Mouse (Mus musculus): Measurements from ENCODE around the gene Mid1.
"Not testable (repeated sequence)": the region's sequence is repeated elsewhere in the genome, so short reads cannot be mapped to it uniquely, and the experiment has no call there.

The Mid1 gene

DNA sequence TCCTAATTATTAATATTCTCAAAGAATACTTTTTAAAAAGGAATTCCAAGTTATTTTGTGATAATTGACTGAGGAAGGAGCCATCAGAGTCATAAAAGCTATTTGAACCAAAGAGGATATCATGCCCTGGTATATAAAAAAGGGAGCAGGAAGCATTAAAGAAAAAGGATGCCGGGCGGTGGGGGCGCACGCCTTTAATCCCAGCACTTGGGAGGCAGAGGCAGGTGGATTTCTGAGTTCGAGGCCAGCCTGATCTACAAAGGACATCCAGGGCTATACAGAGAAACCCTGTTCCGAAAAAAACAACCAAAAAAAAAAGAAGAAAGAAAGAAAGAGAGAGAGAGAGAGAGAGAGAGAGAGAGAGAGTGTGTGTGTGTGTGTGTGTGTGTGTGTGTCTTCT is 286.6 kb downstream of the Mid1 start:
- DNase-seq (ENCODE audit: low spot score in 2 of 2): peak in 1 of 2 experiments; percentile 0

DNA sequence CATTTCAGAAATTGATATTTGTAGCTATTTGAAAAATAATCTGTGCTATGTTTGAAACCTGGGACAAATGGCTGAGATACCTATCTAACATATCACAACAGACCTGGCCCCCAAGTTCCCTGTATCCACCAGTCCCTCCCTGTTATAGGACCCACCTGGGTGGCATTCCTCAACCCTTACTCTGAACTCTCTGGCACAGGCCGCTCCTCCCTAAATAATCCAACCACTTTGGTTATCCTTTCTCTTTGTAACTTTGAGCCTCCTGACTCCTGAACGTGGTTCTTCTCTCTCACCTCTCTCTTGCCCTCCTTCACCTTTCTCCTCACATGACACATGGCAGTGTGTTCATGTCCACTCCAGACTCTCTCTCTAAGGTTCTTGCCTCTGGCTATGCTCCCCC is 287.1 kb downstream of the Mid1 start:
- DNase-seq (ENCODE audit: low spot score in 2 of 2): peak; percentile 1 to 12

DNA sequence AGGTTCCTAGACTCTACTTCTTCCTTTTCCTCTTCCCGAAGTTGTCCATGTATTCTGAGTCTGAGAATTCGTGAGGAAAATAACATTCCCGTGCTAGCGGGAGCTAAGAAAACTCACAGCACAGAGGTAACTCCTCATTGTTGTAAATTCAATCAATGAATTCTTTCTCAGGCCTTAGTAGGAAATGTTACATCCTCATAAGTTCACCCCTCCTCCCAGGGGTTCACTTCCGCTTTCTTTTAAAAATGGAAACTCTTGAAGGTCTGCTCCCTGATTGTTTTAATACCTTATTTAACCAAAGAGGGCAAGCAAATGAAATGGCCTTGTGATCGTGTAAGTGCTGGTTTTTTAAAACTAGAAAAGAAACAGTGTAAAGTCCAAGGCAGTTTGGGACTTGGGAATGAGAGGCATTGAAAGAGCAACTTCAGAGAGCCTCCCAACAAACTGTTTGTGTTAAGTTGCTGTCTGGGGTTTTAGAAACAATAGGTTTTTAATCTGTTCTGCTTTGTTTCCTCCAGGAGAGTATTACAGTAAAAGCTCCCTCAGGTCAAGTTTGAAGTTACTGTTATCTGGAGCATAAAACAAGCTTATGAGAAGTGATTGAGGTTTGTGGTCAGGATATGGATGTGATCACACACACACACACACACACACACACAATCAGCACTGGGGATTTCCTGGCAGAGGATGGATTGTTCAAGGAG is 287.9 kb downstream of the Mid1 start:
- DNase-seq (ENCODE audit: low spot score in 2 of 2): peak; percentile 9 to 64

DNA sequence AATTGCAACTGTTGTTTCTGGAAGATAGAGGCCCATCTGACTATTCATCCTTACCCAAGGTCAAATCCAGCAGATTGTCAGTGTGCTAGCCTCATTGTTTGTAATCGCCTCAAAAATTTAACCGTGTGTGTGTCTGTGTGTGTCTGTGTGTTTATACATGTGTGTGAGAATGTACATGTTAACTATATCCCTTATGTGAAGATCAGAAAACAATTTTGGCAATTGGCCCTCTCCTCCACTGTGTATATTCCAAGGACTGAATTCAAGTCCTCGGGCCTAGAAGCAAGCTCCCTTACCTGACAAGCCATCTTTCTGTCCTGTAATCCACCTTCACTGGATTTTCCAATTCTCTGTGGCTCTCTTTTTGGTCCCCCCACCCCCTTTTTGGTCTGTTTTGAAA is 288.8 kb downstream of the Mid1 start:
- peak; percentile 1 to 16 for DNase-seq (ENCODE audit: low spot score in 2 of 2)

DNA sequence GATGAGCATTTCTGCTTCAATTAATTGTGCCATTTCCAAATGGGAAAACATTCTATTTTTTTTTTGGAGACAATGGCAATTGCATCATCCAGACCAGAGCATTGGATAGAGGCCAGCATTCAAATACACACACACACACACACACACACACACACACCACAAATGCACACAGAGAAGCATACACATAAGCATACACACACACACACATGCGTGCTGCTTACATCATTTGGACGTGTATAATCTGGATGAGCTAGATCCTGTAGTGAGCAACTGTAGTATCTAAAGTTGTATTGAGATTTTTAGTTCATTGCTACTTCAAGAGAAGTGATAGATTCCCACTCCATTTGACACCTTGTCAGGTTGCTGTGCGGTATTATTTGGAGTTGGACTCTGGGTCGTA is 289.5 kb downstream of the Mid1 start:
- not testable (repeated sequence) for DNase-seq (ENCODE audit: low spot score in 2 of 2)

DNA sequence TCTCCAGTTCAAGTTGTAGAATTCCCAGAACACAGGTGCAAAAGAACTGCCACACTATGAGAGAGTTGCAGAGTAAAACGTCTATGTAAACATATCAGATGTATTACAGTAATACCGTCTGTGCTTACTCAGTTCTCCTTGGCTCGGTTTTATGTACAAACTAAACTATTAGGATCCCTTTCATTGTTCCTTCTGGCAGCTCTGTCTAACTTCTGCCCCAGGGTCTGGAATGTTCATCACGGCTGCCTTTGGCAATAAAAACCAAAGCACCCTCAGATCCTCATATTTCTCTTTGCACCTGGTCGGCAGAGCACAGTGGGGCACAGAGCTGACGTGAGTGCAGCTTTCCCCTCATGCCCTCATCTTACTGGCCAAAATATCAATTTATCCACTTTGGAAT is 290.0 kb downstream of the Mid1 start:
- DNase-seq (ENCODE audit: low spot score in 2 of 2): peak; percentile 1

DNA sequence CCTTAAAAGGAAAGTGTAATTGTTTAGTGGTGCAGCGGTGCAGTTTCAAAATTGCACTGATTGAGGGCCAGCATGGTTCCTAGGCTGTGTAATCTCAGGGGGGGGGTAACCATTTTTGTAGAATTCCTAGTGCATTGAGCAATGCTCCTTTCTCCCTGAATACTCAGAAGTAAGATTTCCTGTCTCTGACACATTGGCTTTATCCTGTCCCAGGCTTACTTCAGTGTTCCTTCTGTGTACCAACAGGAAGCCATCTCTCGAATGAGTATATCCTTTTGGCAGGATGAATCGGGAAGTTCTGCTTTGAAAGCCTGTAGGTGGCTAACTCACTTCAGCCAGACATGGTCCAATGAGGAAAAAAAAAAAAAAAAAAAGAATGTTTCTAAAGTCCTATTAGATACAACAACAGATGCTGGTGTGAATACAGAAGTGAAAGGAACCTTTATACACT is 290.7 kb downstream of the Mid1 start:
- peak; percentile 3 to 18 for DNase-seq (ENCODE audit: low spot score in 2 of 2)

DNA sequence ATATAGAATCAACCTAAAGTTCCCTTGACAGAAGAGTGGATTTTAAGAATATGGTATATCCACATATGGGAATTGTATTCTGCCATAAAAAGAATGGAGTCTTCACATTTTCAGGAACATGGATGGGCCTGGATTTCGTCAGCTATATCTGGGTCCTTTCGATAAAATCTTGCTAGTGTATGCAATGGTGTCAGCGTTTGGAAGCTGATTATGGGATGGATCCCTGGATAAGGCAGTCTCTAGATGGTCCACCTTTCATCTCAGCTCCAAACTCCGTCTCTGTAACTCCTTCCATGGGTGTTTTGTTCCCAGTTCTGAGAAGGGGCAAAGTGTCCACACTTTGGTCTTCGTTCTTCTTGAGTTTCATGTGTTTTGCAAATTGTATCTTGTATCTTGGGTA is 291.3 kb downstream of the Mid1 start:
- DNase-seq (ENCODE audit: low spot score in 2 of 2): not testable (repeated sequence)

DNA sequence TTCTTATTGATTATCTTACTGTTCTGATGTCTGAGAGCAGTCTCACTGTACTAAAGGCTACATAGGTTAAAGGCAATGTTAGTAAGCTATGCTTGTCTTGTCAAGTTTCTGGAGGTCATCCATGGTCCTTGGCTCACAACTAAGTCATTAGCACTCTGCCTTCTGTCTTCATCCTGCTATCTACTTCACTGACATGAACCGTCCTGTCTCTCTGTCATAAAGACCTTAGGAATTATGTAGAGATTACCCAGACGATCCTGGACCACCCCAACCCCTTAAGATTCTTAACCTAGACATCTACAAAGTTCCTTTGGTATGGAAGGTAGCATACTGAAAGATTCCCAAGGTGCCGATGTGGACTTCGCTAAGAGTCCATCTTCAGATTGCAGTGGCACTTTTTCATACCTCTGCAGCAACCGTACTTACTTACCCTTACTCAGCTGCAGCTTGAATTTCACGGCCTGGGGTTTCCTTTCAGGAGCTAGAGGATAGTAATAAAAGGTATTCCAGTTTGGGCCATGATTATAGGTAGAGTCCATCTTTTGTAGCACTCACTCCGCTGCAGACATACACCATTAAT is 292.9 kb downstream of the Mid1 start:
- DNase-seq (ENCODE audit: low spot score in 2 of 2): peak; percentile 3 to 5

DNA sequence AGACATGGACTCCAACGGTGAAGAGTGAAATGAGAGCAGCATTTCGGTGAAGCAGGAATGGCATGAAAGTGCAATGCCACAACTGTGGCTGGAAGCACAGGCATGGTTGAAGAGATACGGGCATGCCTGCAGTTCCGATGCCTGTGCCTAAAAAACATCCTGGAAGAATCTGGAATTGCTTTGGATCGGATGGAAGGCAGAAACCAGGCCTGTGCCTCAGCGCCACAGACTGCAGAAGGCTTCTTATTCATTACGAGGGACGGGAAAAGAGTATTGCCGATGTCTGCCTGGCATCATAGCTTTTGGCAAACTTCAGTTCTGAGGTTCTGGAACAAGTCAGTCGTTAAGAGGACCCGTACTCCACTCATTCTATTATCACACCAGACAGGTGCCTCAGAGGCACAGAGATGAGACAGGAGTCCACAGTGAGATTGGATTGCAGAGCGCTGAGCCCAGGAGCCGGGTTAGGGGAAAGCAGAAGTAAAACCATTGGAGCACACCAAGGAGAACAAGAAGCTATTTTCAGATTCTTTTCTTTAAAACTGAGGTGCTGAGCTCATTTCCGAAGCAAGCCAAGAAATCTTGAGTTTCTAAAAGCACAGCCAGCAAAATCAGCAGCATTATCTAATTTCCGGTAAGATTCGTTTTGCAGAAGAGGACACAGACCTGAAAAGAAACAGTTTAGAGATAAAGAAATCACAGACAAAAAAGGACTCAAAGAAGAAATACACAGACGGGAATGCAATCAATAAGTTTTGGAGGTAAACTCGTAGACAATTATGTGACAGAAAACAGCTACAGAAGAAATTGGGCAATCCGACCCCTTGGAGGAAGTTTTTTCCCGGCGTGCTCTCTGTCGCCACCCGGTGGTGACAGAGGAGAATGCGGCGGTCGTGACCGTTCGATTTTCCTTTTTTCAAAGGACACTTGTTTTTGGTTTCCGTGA is 293.7 kb downstream of the Mid1 start:
- DNase-seq (ENCODE audit: low spot score in 2 of 2): peak; percentile 43 to 62

DNA sequence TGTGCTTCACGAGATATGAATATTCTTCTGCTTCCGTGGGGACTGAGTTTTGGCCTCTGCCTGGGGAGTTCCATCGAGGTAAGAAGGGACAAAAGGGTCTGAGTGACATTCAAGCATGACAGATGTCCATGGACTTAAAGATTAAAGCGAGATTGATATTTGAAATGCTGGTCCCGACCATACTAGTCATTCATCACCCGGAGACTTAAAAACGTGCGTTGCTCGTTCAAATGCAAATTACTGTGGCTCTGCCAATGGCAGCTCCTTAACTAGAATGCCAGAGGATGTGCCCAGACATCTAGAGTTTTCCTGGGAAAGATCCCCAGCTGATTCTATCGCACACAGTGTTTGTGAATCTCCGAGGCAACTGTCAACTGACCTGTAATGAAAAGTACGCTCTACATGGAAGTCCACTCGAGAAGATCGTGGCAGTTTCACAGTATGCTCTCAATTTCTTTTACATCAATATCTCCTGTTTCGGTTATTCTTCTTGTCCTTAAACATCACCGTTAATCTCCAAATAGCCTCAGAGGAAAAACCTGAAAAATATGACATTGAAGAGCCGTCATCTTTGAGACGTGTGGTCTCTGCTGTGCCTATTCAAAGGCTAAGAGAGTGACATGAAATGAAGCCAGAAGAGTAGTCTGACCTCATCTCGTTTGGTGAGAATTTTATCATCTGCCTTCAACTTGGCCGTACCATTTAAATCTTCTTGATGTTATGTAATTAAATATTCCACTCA is 294.6 kb downstream of the Mid1 start:
- DNase-seq (ENCODE audit: low spot score in 2 of 2): peak; percentile 5 to 12

DNA sequence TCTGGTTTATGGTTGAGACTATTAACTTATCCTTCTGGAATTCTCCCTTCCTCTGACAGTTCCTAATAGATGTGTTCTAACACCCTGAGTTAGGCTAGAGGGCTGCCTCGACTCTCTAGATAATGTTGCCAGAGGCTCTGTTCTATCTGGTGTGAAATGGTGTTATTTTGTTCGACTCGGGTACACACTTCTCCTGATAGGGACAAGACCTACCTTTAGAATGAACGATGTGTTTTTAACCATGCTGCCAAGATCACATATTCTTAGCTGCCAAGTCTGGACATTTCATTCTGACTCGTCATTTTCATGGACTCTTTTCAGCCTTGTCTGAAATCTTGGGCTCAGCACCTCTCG is 295.2 kb downstream of the Mid1 start:
- DNase-seq (ENCODE audit: low spot score in 2 of 2): peak in 1 of 2 experiments; percentile 5

DNA sequence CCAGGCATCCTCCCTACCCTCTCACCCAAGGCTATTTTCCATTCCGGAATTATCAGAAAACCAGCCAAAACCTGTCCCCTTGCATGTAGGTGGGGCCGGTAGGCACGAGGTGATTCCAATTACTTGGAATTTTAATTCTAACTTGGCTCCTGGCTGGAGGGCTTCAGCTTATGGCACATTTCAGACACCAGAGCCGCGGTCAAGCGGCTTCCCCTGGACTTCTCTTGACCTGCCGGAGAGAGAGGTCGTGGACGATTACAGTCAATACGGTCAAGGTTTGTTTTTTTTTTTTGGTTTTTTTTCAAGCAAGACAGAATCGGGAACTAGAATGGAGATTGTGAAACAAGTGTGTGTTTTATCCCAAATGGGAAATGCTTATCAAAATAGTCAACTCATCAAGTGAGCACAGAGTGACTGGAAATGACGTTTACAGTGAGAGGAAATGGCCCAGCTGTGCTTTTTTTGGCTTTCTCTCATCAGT is 295.9 kb downstream of the Mid1 start:
- DNase-seq (ENCODE audit: low spot score in 2 of 2): no peak

DNA sequence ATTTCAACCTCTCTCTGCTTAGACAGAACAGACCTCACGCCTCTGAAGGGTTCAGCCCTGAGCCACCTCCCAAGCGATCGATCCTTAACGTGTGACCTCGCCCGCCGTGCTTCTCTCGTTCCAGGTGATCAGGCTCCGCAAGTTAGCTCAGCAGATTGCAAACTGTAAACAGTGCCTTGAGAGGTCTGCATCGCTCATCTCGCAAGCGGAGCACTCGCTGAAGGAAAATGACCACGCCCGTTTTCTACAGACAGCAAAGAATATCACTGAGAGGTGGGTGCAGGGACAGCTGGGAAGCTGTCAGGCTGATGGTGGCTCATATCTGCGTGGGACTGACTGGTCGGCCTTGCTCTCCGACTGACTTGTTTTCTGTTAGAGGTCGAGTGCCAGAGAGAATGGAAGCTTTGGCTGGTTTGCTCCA is 296.8 kb downstream of the Mid1 start:
- peak; percentile 12 to 26 for DNase-seq (ENCODE audit: low spot score in 2 of 2)

DNA sequence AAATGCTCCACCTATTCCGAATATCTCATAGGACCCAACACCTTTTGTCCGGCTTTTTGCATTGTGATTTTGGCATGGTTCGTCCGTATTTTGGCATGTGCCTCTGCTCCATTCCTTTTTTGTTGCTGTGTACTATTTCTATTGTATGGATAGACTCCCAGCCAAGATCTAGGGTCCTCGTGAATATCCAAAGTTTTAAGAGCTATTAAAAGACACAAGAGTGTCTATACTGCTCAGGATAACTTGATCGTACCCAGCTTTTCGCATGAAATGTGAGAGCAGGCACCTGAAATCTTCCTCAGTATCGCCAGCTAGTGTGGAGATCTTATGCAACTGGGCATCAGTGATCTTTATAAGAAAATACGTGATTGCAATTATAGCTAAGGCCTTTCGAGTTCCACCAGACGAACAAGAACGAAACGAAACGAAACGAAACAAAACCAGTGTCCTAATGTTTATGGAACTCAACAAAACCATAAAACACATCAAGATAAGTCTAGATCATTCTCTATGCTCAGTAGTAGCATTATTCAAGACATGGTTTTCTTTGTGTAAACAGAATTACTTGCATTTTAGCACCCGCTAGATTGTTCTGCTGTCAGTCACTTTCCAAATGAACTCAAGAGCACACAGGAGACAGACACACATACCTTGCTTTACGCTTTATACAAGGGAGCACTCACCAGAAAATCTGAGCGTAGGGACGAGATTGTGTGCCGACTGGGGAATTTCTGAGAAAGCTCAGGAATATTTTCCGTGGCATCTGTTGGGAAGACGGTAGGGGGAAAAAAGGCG is 297.8 kb downstream of the Mid1 start:
- peak in 1 of 2 experiments; percentile 0 for DNase-seq (ENCODE audit: low spot score in 2 of 2)

DNA sequence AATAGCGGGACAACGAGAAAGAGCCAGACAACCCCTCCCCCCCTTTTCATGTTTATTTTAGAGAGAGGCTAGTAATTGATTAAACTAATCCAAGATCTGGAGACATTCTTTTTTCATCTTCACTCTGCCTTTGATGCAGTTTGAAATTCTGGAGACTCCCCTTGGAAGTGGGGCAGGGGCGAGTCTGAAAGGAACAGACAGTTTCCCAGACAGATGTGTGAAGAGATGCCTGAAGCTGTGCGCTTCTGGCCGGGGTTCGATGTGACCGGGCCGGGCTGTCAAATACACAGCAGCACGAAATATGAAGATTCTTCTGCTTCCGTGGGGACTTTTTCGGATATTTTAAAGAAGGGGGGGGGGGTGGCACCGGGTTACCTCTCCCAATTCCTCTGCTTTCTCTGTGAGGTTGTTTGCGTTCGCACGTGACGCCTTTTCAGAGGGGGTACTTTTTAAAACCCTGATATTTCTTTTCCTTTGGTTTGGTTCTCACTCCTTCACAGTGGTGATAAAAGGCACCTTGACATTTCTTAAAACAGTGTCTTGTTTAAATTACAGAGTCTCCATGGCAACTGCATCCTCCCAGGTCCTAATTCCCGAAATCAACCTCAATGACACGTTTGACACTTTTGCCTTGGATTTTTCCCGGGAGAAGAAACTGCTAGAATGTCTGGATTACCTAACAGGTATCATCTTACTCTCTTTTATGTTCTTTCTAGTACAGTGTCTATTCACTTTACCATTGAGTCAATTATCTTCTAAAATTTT is 298.6 kb downstream of the Mid1 start:
- DNase-seq (ENCODE audit: low spot score in 2 of 2): peak; percentile 0 to 5

DNA sequence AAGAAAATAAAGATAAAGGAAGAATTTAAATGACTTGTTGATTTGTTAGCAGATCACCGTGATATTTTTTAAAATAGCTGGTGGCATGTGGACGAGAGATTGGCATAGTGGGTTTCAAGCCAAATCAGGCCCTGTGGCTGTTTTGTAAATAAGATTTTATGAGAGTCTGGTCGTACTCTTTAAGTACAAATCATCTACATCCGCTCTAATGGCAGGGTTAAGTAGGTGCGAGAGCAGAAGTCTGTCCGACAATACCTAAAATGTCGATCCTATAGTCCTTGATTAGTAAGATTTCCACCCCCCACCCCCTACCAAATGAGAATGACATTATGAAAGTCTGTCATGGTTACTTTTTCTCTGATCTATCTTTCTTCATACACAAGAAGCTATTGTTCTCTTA is 299.3 kb downstream of the Mid1 start:
- peak in 1 of 2 experiments; percentile 0 for DNase-seq (ENCODE audit: low spot score in 2 of 2)

DNA sequence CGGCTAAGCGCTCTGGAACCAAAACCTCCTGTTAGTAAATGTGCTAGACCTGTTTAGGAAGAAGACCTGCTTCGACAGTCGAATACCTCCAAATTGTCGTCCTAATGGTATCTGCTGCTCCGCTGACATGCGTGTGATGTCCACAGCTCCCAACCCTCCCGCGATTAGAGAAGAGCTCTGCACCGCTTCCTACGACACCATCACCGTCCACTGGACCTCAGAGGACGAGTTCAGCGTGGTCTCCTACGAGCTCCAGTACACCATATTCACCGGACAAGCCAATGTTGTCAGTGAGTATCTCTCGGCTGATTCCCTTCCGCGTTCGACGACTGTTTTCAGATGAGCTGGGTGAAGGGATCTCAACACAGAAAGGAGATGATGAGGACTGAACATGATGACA is 299.9 kb downstream of the Mid1 start:
- peak; percentile 4 to 26 for DNase-seq (ENCODE audit: low spot score in 2 of 2)

DNA sequence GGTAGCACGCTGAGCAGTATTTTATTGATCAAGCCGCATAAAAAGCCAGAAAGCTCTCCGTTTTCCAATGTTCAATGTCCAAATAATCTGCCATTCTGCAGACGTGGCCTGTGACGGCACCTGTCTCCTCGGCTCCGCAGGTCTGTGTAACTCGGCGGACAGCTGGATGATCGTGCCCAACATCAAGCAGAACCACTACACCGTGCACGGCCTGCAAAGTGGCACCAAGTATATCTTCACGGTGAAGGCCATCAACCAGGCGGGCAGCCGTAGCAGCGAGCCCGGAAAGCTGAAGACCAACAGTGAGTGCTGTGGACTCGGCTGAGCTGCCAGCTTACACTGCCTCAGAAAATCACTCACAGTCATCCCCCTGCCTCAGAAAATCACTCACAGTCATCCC is 300.8 kb downstream of the Mid1 start:
- DNase-seq (ENCODE audit: low spot score in 2 of 2): peak; percentile 11 to 26
